Mouse (Mus musculus) hindbrain, embryonic 14.5 days (tissue): Measurements from ENCODE around the gene Ptges2. TPM values are rescaled to one million over a fixed set of nuclear protein-coding genes. Genes with fewer than 3 reads are reported as not detected.

Source experiments
- ATAC-seq: fragments of 200-750 bp; cut with Nextera tagmentation; 2 replicates; pipeline ENCODE4 v1.8.0; 2017; ENCODE audit warnings: moderate number of reproducible peaks, mild to moderate bottlenecking, moderate TSS enrichment, moderate library complexity; ENCODE audit not compliant: low FRiP score
- DNase-seq: peaks from one replicate; pipeline ENCODE4 v3.0.0-alpha.2; 2015; ENCODE audit warnings: low spot score
- H3K27ac ChIP-seq: fragments of 300-500 bp; sonication (generic); 2 replicates; pipeline ENCODE4 v1.5.1; 2014; ENCODE audit warnings: mild to moderate bottlenecking, moderate library complexity
- H3K27me3 ChIP-seq: fragments of 300-500 bp; sonication (generic); 2 replicates; pipeline ENCODE4 v1.6.1; 2014; ENCODE audit warnings: mild to moderate bottlenecking, low read length, mixed read lengths; ENCODE audit not compliant: control insufficient read depth, insufficient read depth
- H3K36me3 ChIP-seq: fragments of 300-500 bp; sonication (generic); replicated peaks from 2 replicates; pipeline ENCODE4 v1.6.1; 2014; ENCODE audit not compliant: control insufficient read depth, insufficient read depth
- H3K4me1 ChIP-seq: fragments of 300-500 bp; sonication (generic); replicated peaks from 2 replicates; pipeline ENCODE4 v1.6.1; 2014; ENCODE audit warnings: antibody characterized with exemption, low read length, mixed read lengths; ENCODE audit not compliant: control insufficient read depth, insufficient read depth
- H3K4me2 ChIP-seq: fragments of 300-500 bp; sonication (generic); replicated peaks from 2 replicates; pipeline ENCODE4 v1.6.1; 2014; ENCODE audit warnings: mild to moderate bottlenecking, moderate library complexity
- H3K4me3 ChIP-seq: fragments of 300-500 bp; sonication (generic); replicated peaks from 2 replicates; pipeline ENCODE4 v1.5.1; 2014; ENCODE audit warnings: mild to moderate bottlenecking, low read length
- H3K9ac ChIP-seq: fragments of 300-500 bp; sonication (generic); 2 replicates; pipeline ENCODE4 v1.6.1; 2014
- H3K9me3 ChIP-seq: fragments of 300-500 bp; sonication (generic); 2 replicates; pipeline ENCODE4 v1.6.1; 2016; ENCODE audit warnings: low read length; ENCODE audit not compliant: control insufficient read depth
- WGBS: fragments of 180-500 bp; shearing (Covaris S2); extraction: QIAGEN DNeasy Blood & Tissue Kit; methylation state at CpG from one replicate; pipeline ENCODE4 v1.1.7; 2014; 5-methylcytosine and 5-hydroxymethylcytosine counted together
- polyA plus RNA-seq: library from polyadenylated mRNA; unstranded; fragments of >200 nt; fragmentation: Nextera tagmentation; extraction: Ambion mirVana; gene quantifications from 2 replicates; pipeline ENCODE4 v1.2.1, GENCODE M21; 2014

Gene Ptges2
- polyA plus RNA-seq, 1 experiment from 2014 or later = 58.9 TPM

GRCm38 (mm10) chr2:32363376-32364106 lies 32.2 kb upstream of the Ptges2 start:
- 9% methylated on average over 19 of the region's 19 CpGs for WGBS
- peak overlapping the region; percentile 75 for H3K4me3 ChIP-seq
- H3K27me3 ChIP-seq = 0 out of 2 replicates have a peak, but pooled peaks cover 8% of the 10 kb centered on the region
- ATAC-seq = peak; percentile 44
- H3K36me3 ChIP-seq = peaks cover 39% of the 10 kb centered on the region
- peaks cover 17% of the 10 kb centered on the region for H3K4me1 ChIP-seq
- DNase-seq = no peak
- no peaks in the 10 kb centered on the region for H3K9me3 ChIP-seq
- H3K27ac ChIP-seq = peak overlapping the region; percentile 83
- H3K4me2 ChIP-seq = peak overlapping the region; percentile 85
- H3K9ac ChIP-seq = peak overlapping the region; percentile 88

- 83% methylated on average over 8 of the region's 8 CpGs for WGBS
- 0 out of 2 replicates have a peak, but pooled peaks cover 8% of the 10 kb centered on the region for H3K27me3 ChIP-seq
- H3K36me3 ChIP-seq = peaks cover 45% of the 10 kb centered on the region
- no peak overlapping the region for H3K27ac ChIP-seq
- H3K4me3 ChIP-seq = peak overlapping the region; percentile 75
- DNase-seq = no peak
- no peaks in the 10 kb centered on the region for H3K9me3 ChIP-seq
- H3K4me1 ChIP-seq = peaks cover 17% of the 10 kb centered on the region
- H3K9ac ChIP-seq = peak overlapping the region; percentile 88
- H3K4me2 ChIP-seq = peak overlapping the region; percentile 85
- no peak for ATAC-seq
These were observed 31.6 kb upstream of the Ptges2 start for GRCm38 (mm10) chr2:32364121-32364520.

DNA sequence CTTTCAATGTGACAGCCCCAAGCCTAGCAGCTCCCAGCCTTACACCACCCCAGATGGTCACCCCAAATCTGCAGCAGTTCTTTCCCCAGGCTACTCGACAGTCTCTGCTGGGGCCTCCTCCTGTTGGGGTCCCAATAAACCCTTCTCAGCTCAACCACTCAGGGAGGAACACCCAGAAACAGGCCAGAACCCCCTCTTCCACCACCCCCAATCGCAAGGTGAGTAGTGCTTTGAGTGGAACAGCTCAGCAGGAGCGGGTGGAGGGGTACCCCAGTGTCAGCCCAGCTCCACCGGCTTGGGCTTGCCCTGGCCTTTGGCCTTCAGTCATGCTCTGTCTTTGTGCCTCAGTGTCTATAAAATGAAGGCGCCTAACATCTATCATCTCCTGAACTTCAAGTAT lies 28.4 kb upstream of the Ptges2 start:
- H3K4me1 ChIP-seq = peaks cover 10% of the 10 kb centered on the region
- H3K27ac ChIP-seq = no peak overlapping the region
- no peaks in the 10 kb centered on the region for H3K27me3 ChIP-seq
- peaks cover 77% of the 10 kb centered on the region for H3K36me3 ChIP-seq
- no peak overlapping the region for H3K9ac ChIP-seq
- H3K4me3 ChIP-seq = no peak overlapping the region
- no peaks in the 10 kb centered on the region for H3K9me3 ChIP-seq
- no peak overlapping the region for H3K4me2 ChIP-seq
- no peak for ATAC-seq
- 98% methylated on average over 5 of the region's 5 CpGs for WGBS
- no peak for DNase-seq

GRCm38 (mm10) chr2:32374191-32374590 lies 21.5 kb upstream of the Ptges2 start:
- no peak overlapping the region for H3K9ac ChIP-seq
- H3K27ac ChIP-seq = no peak overlapping the region
- no peak overlapping the region for H3K4me2 ChIP-seq
- no peak for DNase-seq
- peaks cover 95% of the 10 kb centered on the region for H3K36me3 ChIP-seq
- no peak overlapping the region for H3K4me3 ChIP-seq
- WGBS = 91% methylated on average over 10 of the region's 10 CpGs
- no peaks in the 10 kb centered on the region for H3K27me3 ChIP-seq
- no peaks in the 10 kb centered on the region for H3K4me1 ChIP-seq
- ATAC-seq = no peak
- H3K9me3 ChIP-seq = no peaks in the 10 kb centered on the region

GRCm38 (mm10) chr2:32375317-32375940 lies 20.3 kb upstream of the Ptges2 start:
- 91% methylated on average over 13 of the region's 13 CpGs for WGBS

GRCm38 (mm10) chr2:32376963-32377362 lies 18.7 kb upstream of the Ptges2 start:
- 97% methylated on average over 10 of the region's 10 CpGs for WGBS
- Histone ChIP-seq H3K27me3 (no peaks in the 10 kb centered on the region), H3K27ac (no peak overlapping the region), H3K4me2 (no peak overlapping the region), H3K36me3 (peaks cover 71% of the 10 kb centered on the region), H3K9me3 (no peaks in the 10 kb centered on the region), H3K4me3 (no peak overlapping the region), H3K9ac (no peak overlapping the region), H3K4me1 (peaks cover 7% of the 10 kb centered on the region)
- DNase-seq = no peak
- ATAC-seq = no peak

More at GRCm38 (mm10) chr2:32375317-32375940, 20.3 kb upstream of the Ptges2 start:
- ATAC-seq = no peak
- no peak for DNase-seq
- Histone ChIP-seq H3K36me3 (peaks cover 86% of the 10 kb centered on the region), H3K4me3 (no peak overlapping the region), H3K27me3 (no peaks in the 10 kb centered on the region), H3K4me1 (no peaks in the 10 kb centered on the region), H3K9ac (no peak overlapping the region), H3K27ac (no peak overlapping the region), H3K9me3 (no peaks in the 10 kb centered on the region), H3K4me2 (no peak overlapping the region)

GRCm38 (mm10) chr2:32380001-32380500 lies 15.6 kb upstream of the Ptges2 start:
- Histone ChIP-seq H3K27me3 (no peaks in the 10 kb centered on the region), H3K4me3 (no peak overlapping the region), H3K4me1 (peaks cover 7% of the 10 kb centered on the region), H3K36me3 (peaks cover 45% of the 10 kb centered on the region), H3K4me2 (no peak overlapping the region), H3K9ac (no peak overlapping the region), H3K27ac (no peak overlapping the region), H3K9me3 (no peaks in the 10 kb centered on the region)
- WGBS = 94% methylated on average over 7 of the region's 7 CpGs
- DNase-seq (no peak), ATAC-seq (no peak)

- Histone ChIP-seq H3K9ac (peak overlapping the region; percentile 66), H3K4me2 (peak overlapping the region; percentile 99), H3K27ac (0 out of 2 replicates have a peak overlapping the region, but pooled peaks have one; percentile 39), H3K36me3 (peaks cover 33% of the 10 kb centered on the region), H3K27me3 (no peaks in the 10 kb centered on the region), H3K4me1 (peaks cover 7% of the 10 kb centered on the region), H3K9me3 (no peaks in the 10 kb centered on the region), H3K4me3 (peak overlapping the region; percentile 71)
- no peak for DNase-seq
- peak; percentile 38 for ATAC-seq
- WGBS = under 1% methylated on average over 26 of the region's 27 CpGs
These were observed 14.4 kb upstream of the Ptges2 start for GRCm38 (mm10) chr2:32381141-32381774.

- no peaks in the 10 kb centered on the region for H3K9me3 ChIP-seq
- ATAC-seq (peak; percentile 91), DNase-seq (peak; percentile 82)
- peak within 1 kb of the TSS; percentile 99 for H3K4me2 ChIP-seq
- H3K4me3 ChIP-seq = peak within 1 kb of the TSS; percentile 71
- WGBS = under 1% methylated on average over 38 of the region's 47 CpGs
- peak within 1 kb of the TSS; percentile 66 for H3K9ac ChIP-seq
- H3K36me3 ChIP-seq = peaks cover 27% of the 10 kb centered on the region
- H3K27me3 ChIP-seq = no peaks in the 10 kb centered on the region
- H3K4me1 ChIP-seq = peaks cover 7% of the 10 kb centered on the region
- H3K27ac ChIP-seq = peak within 1 kb of the TSS; percentile 58; the same call in 1 of the 2 replicates
These were observed 13.9 kb upstream of the Ptges2 start, which contains the start of gene 1110008P14Rik for GRCm38 (mm10) chr2:32381775-32382223. 1110008P14Rik (minus strand) TSS chr2:32381938.
